Mouse (Mus musculus) heart, embryonic 16.5 days (tissue): ENCODE results near the gene Epb41. TPM values are rescaled to one million over a fixed set of nuclear protein-coding genes. Genes with fewer than 3 reads are reported as not detected.

Experiments used
- ATAC-seq: fragments of 200-750 bp; cut with Nextera tagmentation; replicated peaks from 2 replicates; pipeline ENCODE4 v1.8.0; 2017; ENCODE audit warnings: moderate number of reproducible peaks; ENCODE audit not compliant: insufficient read depth, low FRiP score; ENCODE audit errors: extremely low read depth
- H3K27ac ChIP-seq: fragments of 300-500 bp; sonication (generic); 2 replicates; pipeline ENCODE4 v1.5.1; 2014; ENCODE audit warnings: mild to moderate bottlenecking, low read length, control low read depth, moderate library complexity
- H3K27me3 ChIP-seq: fragments of 300-500 bp; sonication (generic); 2 replicates; pipeline ENCODE4 v1.6.1; 2014; ENCODE audit warnings: low read length, mixed read lengths; ENCODE audit not compliant: control insufficient read depth, insufficient read depth
- H3K36me3 ChIP-seq: fragments of 300-500 bp; sonication (generic); 2 replicates; pipeline ENCODE4 v1.6.1; 2014; ENCODE audit not compliant: control insufficient read depth, insufficient read depth
- H3K4me1 ChIP-seq: fragments of 300-500 bp; sonication (generic); 2 replicates; pipeline ENCODE4 v1.6.1; 2014; ENCODE audit warnings: low read length, mixed read lengths; ENCODE audit not compliant: control insufficient read depth, insufficient read depth
- H3K4me2 ChIP-seq: fragments of 300-500 bp; sonication (generic); 2 replicates; pipeline ENCODE4 v1.6.1; 2014; ENCODE audit warnings: low read depth, mild to moderate bottlenecking, control low read depth, low read length
- H3K4me3 ChIP-seq: fragments of 300-500 bp; sonication (generic); 2 replicates; pipeline ENCODE4 v1.5.1; 2014; ENCODE audit warnings: mild to moderate bottlenecking, control low read depth, low read length
- H3K9ac ChIP-seq: fragments of 300-500 bp; sonication (generic); 2 replicates; pipeline ENCODE4 v1.6.1; 2014; ENCODE audit warnings: low read length, control low read depth
- H3K9me3 ChIP-seq: fragments of 300-500 bp; sonication (generic); replicated peaks from 2 replicates; pipeline ENCODE4 v1.6.1; 2016; ENCODE audit warnings: low read length; ENCODE audit not compliant: control insufficient read depth
- WGBS: fragments of 180-500 bp; shearing (Covaris S2); extraction: QIAGEN DNeasy Blood & Tissue Kit; methylation state at CpG from one replicate; pipeline ENCODE4 v1.1.7; 2014; 5-methylcytosine and 5-hydroxymethylcytosine counted together
- polyA plus RNA-seq: library from polyadenylated mRNA; unstranded; fragments of >200 nt; fragmentation: Nextera tagmentation; extraction: Ambion mirVana; gene quantifications from 2 replicates; pipeline ENCODE4 v1.2.1, GENCODE M21; 2015

Epb41 gene
- polyA plus RNA-seq, 1 experiment from 2014 or later, result 67.4 TPM

- Histone ChIP-seq H3K36me3 (no peaks in the 10 kb centered on the region), H3K9me3 (no peaks in the 10 kb centered on the region), H3K27ac (peak overlapping the region; percentile 18; the same call in 1 of the 2 replicates), H3K4me3 (no peak overlapping the region), H3K4me2 (no peak overlapping the region), H3K4me1 (peaks cover 21% of the 10 kb centered on the region), H3K27me3 (no peaks in the 10 kb centered on the region), H3K9ac (no peak overlapping the region)
- ATAC-seq, result no peak
- WGBS, result 65% methylated on average over 8 of the region's 8 CpGs
Measured at GRCm38 (mm10) chr4:132039975-132040645, 35.0 kb downstream of the Epb41 start.

GRCm38 (mm10) chr4:132039521-132039920 is 35.6 kb downstream of the Epb41 start:
- Histone ChIP-seq H3K4me3 (no peak overlapping the region), H3K27ac (peak overlapping the region; percentile 7; the same call in 1 of the 2 replicates), H3K9me3 (no peaks in the 10 kb centered on the region), H3K9ac (no peak overlapping the region), H3K4me1 (peaks cover 21% of the 10 kb centered on the region), H3K36me3 (no peaks in the 10 kb centered on the region), H3K4me2 (no peak overlapping the region), H3K27me3 (no peaks in the 10 kb centered on the region)
- WGBS, result 91% methylated on average over 2 of the region's 2 CpGs
- no peak for ATAC-seq

- Histone ChIP-seq H3K36me3 (no peaks in the 10 kb centered on the region), H3K9me3 (no peaks in the 10 kb centered on the region), H3K27ac (no peak overlapping the region), H3K4me1 (peaks cover 17% of the 10 kb centered on the region), H3K4me3 (no peak overlapping the region), H3K4me2 (no peak overlapping the region), H3K27me3 (no peaks in the 10 kb centered on the region), H3K9ac (no peak overlapping the region)
- no peak for ATAC-seq
- 75% methylated on average over 2 of the region's 2 CpGs for WGBS
Measured at GRCm38 (mm10) chr4:132038809-132039208, 36.3 kb downstream of the Epb41 start.

GRCm38 (mm10) chr4:132037991-132038390 is 37.1 kb downstream of the Epb41 start:
- H3K9ac ChIP-seq, result no peak overlapping the region
- no peak overlapping the region for H3K27ac ChIP-seq
- H3K36me3 ChIP-seq, result no peaks in the 10 kb centered on the region
- ATAC-seq, result no peak
- no peak overlapping the region for H3K4me3 ChIP-seq
- WGBS, result 55% methylated on average over 7 of the region's 7 CpGs
- H3K4me2 ChIP-seq, result no peak overlapping the region
- H3K9me3 ChIP-seq, result no peaks in the 10 kb centered on the region
- peaks cover 12% of the 10 kb centered on the region for H3K4me1 ChIP-seq
- H3K27me3 ChIP-seq, result no peaks in the 10 kb centered on the region

GRCm38 (mm10) chr4:132037137-132037536 is 38.0 kb downstream of the Epb41 start:
- Histone ChIP-seq H3K27ac (no peak overlapping the region), H3K4me3 (no peak overlapping the region), H3K27me3 (no peaks in the 10 kb centered on the region), H3K4me2 (no peak overlapping the region), H3K4me1 (peaks cover 12% of the 10 kb centered on the region), H3K36me3 (no peaks in the 10 kb centered on the region), H3K9me3 (no peaks in the 10 kb centered on the region), H3K9ac (no peak overlapping the region)
- no peak for ATAC-seq
- WGBS, result 60% methylated on average over 5 of the region's 5 CpGs

GRCm38 (mm10) chr4:132034242-132034641 is 40.9 kb downstream of the Epb41 start:
- no peaks in the 10 kb centered on the region for H3K27me3 ChIP-seq
- no peak overlapping the region for H3K9ac ChIP-seq
- WGBS, result 82% methylated on average over 2 of the region's 2 CpGs
- no peak overlapping the region for H3K4me2 ChIP-seq
- H3K9me3 ChIP-seq, result no peaks in the 10 kb centered on the region
- H3K36me3 ChIP-seq, result no peaks in the 10 kb centered on the region
- no peak overlapping the region for H3K4me3 ChIP-seq
- ATAC-seq, result no peak
- peaks cover 21% of the 10 kb centered on the region for H3K4me1 ChIP-seq
- no peak overlapping the region for H3K27ac ChIP-seq

- Histone ChIP-seq H3K4me3 (no peak overlapping the region), H3K27ac (no peak overlapping the region), H3K36me3 (no peaks in the 10 kb centered on the region), H3K4me1 (peaks cover 21% of the 10 kb centered on the region), H3K9me3 (no peaks in the 10 kb centered on the region), H3K4me2 (no peak overlapping the region), H3K9ac (no peak overlapping the region), H3K27me3 (no peaks in the 10 kb centered on the region)
- no peak for ATAC-seq
- 86% methylated on average over 1 of the region's 1 CpGs for WGBS
Measured at GRCm38 (mm10) chr4:132033183-132033582, 41.9 kb downstream of the Epb41 start.

- no peak for ATAC-seq
- Histone ChIP-seq H3K4me3 (no peak overlapping the region), H3K9me3 (no peaks in the 10 kb centered on the region), H3K27ac (no peak overlapping the region), H3K36me3 (no peaks in the 10 kb centered on the region), H3K4me1 (peaks cover 13% of the 10 kb centered on the region), H3K4me2 (no peak overlapping the region), H3K27me3 (no peaks in the 10 kb centered on the region), H3K9ac (no peak overlapping the region)
- 50% methylated on average over 10 of the region's 10 CpGs for WGBS
Measured at GRCm38 (mm10) chr4:132029851-132030741, 45.0 kb downstream of the Epb41 start.

GRCm38 (mm10) chr4:132027806-132028205 is 47.3 kb downstream of the Epb41 start:
- no peak overlapping the region for H3K4me2 ChIP-seq
- 94% methylated on average over 1 of the region's 1 CpGs for WGBS
- no peaks in the 10 kb centered on the region for H3K36me3 ChIP-seq
- H3K9me3 ChIP-seq, result no peaks in the 10 kb centered on the region
- H3K27me3 ChIP-seq, result no peaks in the 10 kb centered on the region
- H3K4me3 ChIP-seq, result no peak overlapping the region
- H3K9ac ChIP-seq, result no peak overlapping the region
- no peak overlapping the region for H3K27ac ChIP-seq
- H3K4me1 ChIP-seq, result peaks cover 13% of the 10 kb centered on the region
- ATAC-seq, result no peak
